Mouse (Mus musculus) right cerebral cortex, adult 2 months (tissue): ENCODE results near the gene S100a8.

Source experiments
- DNase-seq, 2 experiments: peaks; one replicate each; pipeline ENCODE4 v3.0.0; 2021 to 2022; ENCODE audit warnings: low spot score in 2 of 2

The S100a8 gene

GRCm38 (mm10) chr3:90678656-90679055 lies 9.9 kb downstream of the S100a8 start:
- DNase-seq, result no peak

DNA sequence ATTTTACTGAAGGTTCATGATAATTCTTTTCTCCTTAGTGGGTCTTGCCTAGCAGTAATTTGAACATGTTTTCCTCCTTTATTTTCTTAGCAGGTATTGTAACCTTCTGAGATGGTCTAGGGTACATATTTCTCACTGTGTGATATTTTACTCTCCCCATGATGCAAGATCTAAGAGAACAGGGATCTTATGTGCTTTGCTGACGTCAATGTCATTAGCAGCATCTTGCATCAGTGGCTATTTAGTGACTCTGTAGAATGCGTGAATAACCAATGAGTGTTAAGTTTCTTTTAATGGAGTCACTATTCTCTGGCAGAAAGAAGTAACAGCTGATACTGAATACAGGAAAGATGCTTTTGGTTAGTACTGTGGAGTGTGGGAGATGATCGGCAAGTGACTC lies 15.2 kb downstream of the S100a8 start:
- DNase-seq, result no peak

GRCm38 (mm10) chr3:90686835-90687234 lies 18.1 kb downstream of the S100a8 start:
- no peak for DNase-seq

- no peak for DNase-seq
Observed at GRCm38 (mm10) chr3:90693496-90693895, 24.7 kb downstream of the S100a8 start.

DNA sequence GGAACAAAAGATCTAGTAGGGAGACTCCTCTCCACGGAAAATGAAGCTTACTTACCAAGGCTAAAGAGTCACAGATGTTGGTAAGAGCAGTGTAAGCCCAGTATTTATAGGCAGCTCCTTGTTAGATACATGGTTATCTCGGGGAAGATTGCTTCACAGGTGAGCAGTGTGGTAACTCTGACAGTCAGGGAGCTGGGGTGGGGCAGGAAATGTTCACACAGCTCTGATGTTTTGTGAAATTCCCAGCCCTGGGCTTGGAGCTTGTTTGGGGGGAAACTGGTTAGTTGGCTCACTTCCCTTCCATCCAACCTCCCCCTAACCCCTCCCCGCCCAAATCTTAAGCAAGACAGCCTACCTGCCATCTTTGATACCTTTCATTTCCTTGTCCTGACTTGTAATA lies 26.8 kb downstream of the S100a8 start, which contains the start of gene S100a9:
Gene S100a9, minus strand, starts transcription at position 109 of the 400 bp plus-strand sequence.
- no peak for DNase-seq

DNA sequence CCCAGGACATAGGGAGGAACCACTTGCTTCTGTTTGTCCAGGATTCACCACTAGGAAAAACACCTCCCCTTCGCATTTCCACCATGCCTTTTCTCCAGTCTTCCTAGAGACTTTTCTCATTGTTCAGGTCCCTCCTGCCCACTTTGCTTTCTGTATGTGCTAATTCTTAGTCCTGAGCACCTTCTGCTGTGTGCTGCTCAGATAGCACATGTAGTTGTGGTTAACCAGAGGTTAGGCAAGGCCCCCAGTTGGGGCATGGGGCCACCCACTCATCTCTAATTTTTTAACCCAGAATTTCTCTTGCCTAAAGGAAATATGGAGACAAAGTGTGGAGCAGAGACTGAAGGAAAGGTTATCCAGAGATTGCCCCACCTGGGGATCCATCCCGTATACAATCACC lies 33.5 kb downstream of the S100a8 start:
- no peak for DNase-seq

DNA sequence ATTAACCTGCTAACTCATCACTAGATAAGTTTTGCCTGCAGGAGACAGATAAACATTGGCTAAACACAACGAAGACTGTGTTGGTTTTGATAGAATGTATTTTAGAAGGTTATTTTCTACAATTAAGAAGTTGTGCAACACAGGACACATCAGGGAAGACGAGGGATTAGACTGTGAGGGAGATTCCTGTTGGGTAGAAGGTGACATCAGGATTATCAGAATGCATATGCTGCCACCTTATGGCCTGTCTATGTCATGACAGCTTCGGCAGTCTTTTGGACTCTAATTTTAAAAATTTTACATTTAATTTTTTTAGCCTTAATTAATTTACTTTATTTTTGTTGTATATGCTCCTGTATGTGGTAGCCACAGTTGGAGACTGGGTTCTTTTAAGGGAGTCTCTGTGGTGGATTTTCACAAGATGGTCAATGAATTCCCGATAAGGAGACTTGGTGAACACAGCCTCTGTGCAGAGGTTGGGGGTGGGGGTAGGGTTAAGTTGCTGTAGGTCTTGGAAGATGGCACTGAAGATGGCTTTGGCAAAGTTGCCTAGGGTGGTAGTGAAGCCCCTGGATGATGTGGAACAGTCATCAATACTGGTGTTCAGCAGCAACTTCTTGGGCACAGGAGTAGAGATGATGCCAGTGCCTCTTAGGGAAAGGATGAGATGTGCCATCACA lies 39.9 kb downstream of the S100a8 start:
- peak; percentile 20 to 42 for DNase-seq

- DNase-seq, result peak; percentile 90 to 92
Observed at GRCm38 (mm10) chr3:90709591-90710460, 41.0 kb downstream of the S100a8 start.
